In genomic region chr2:168127767-168128166, GRCm38 (mm10) we compare ENCODE assay signal across 8 mouse cellular contexts. TPM values are rescaled to one million over a fixed set of nuclear protein-coding genes. Genes with fewer than 3 reads are reported as not detected.
DNase-seq lines count a peak whose midpoint lies in the region; ATAC-seq and TF ChIP-seq lines count a peak whose summit lies in the region.

No protein-coding gene starts in this region.

- no peak for TF ChIP-seq EP300 in liver, postnatal 0 days (IDR thresholded peaks at IDR 0.05; ENCODE audit: low read depth)

- H3K4me3 ChIP-seq in heart, embryonic 15.5 days = no peak overlapping the region
- no peak overlapping the region for H3K4me3 ChIP-seq in forebrain, embryonic 14.5 days (ENCODE audit: low read depth, low read length)
- H3K4me3 ChIP-seq in liver, postnatal 0 days (ENCODE audit: low read depth, low read length) = no peak overlapping the region

- ATAC-seq in heart, embryonic 15.5 days (replicated peaks; ENCODE audit: insufficient number of reproducible peaks, insufficient read depth, low FRiP score, low read depth) = no peak
- ATAC-seq in forebrain, embryonic 14.5 days = 0 out of 2 replicates have a peak, but pooled peaks have one; percentile 27
- ATAC-seq in liver, postnatal 0 days = peak; percentile 46
- ATAC-seq in megakaryocyte-erythroid progenitor cell, adult 5-6 weeks (replicated peaks; ENCODE audit: low FRiP score, low TSS enrichment, poor library complexity, severe bottlenecking) = no peak

- H3K4me2 ChIP-seq in heart, embryonic 15.5 days = no peak overlapping the region
- H3K4me2 ChIP-seq in forebrain, embryonic 14.5 days (ENCODE audit: low read length) = no peak overlapping the region
- H3K4me2 ChIP-seq in liver, postnatal 0 days (ENCODE audit: low read depth, low read length) = no peak overlapping the region

- peak overlapping the region; percentile 51 for H3K27ac ChIP-seq in heart, embryonic 15.5 days
- H3K27ac ChIP-seq in forebrain, embryonic 14.5 days (ENCODE audit: low read depth, low read length) = no peak overlapping the region
- no peak overlapping the region for H3K27ac ChIP-seq in liver, postnatal 0 days (ENCODE audit: low read depth)

- H3K9me3 ChIP-seq in heart, embryonic 15.5 days (replicated peaks) = no peaks in the 10 kb centered on the region
- no peaks in the 10 kb centered on the region for H3K9me3 ChIP-seq in forebrain, embryonic 14.5 days (replicated peaks; ENCODE audit: control insufficient read depth, low read length)
- no peaks in the 10 kb centered on the region for H3K9me3 ChIP-seq in liver, postnatal 0 days (ENCODE audit: low read length)

- intact Hi-C loops in heart, postnatal 10 days (cut with DNase I) = loop anchor here (2.0 kb wide), 1 partner anchor 77 kb away; no protein-coding TSS in a partner anchor

- no peak overlapping the region for H3K9ac ChIP-seq in heart, embryonic 15.5 days
- H3K9ac ChIP-seq in forebrain, embryonic 14.5 days (ENCODE audit: low read length) = no peak overlapping the region; the same call in 1 of the 2 replicates
- H3K9ac ChIP-seq in liver, postnatal 0 days (replicated peaks) = no peak overlapping the region

- TF ChIP-seq CTCF in liver, postnatal 0 days (IDR thresholded peaks at IDR 0.05; ENCODE audit: low read depth) = no peak

- 82% methylated on average over 14 of the region's 14 CpGs for WGBS in heart, embryonic 15.5 days
- 76% methylated on average over 14 of the region's 14 CpGs for WGBS in forebrain, embryonic 14.5 days
- 74% methylated on average over 14 of the region's 14 CpGs for WGBS in liver, postnatal 0 days (ENCODE audit: insufficient replicate concordance)

- H3K27me3 ChIP-seq in heart, embryonic 15.5 days = no peaks in the 10 kb centered on the region
- H3K27me3 ChIP-seq in forebrain, embryonic 14.5 days (replicated peaks; ENCODE audit: control insufficient read depth, insufficient read depth, low read length) = no peaks in the 10 kb centered on the region
- H3K27me3 ChIP-seq in liver, postnatal 0 days (ENCODE audit: insufficient read depth, low read length) = no peaks in the 10 kb centered on the region

- H3K4me1 ChIP-seq in heart, embryonic 15.5 days (replicated peaks) = peaks cover 36% of the 10 kb centered on the region
- H3K4me1 ChIP-seq in forebrain, embryonic 14.5 days (ENCODE audit: control insufficient read depth, insufficient read depth, low read length) = no peaks in the 10 kb centered on the region
- H3K4me1 ChIP-seq in liver, postnatal 0 days (ENCODE audit: insufficient read depth) = 0 out of 2 replicates have a peak, but pooled peaks cover 6% of the 10 kb centered on the region

- no peaks in the 10 kb centered on the region for H3K36me3 ChIP-seq in heart, embryonic 15.5 days
- H3K36me3 ChIP-seq in forebrain, embryonic 14.5 days (ENCODE audit: control insufficient read depth, insufficient read depth, low read length) = no peaks in the 10 kb centered on the region
- no peaks in the 10 kb centered on the region for H3K36me3 ChIP-seq in liver, postnatal 0 days (replicated peaks; ENCODE audit: insufficient read depth, low read length)

- no peak for DNase-seq in heart, postnatal 10 days
- DNase-seq in R1 (ENCODE audit: low read depth, low spot score) = peak; percentile 49
- no peak for DNase-seq in forebrain, embryonic 14.5 days (ENCODE audit: low spot score)
- DNase-seq in liver, postnatal 0 days = no peak
- DNase-seq in thymus, postnatal 14 days = no peak
- no peak for DNase-seq in Muller cell, postnatal 12 days (ENCODE audit: inconsistent ontology term)

RNA-seq across cellular contexts. Expression of gene Pard6b, which starts 47.0 kb away (rescaled TPM):
- 5.3 and 7.1 TPM in 2 replicates for polyA plus RNA-seq in heart, embryonic 15.5 days (2015; fragmentation: Nextera tagmentation; extraction: Ambion mirVana)
- total RNA-seq in heart, postnatal 10 days (2021) = 1 to 10 TPM; 3.4 to 4.9 TPM
- 5.0 and 5.6 TPM in 2 replicates for polyA plus RNA-seq in forebrain, embryonic 14.5 days (2014; fragmentation: Nextera tagmentation; extraction: Ambion mirVana)
- polyA plus RNA-seq in liver, postnatal 0 days (2015; fragmentation: Nextera tagmentation; extraction: Ambion mirVana) = 2.3 and 2.7 TPM in 2 replicates
- total RNA-seq in megakaryocyte-erythroid progenitor cell, adult 5-6 weeks (2014; fragmentation: Nextera tagmentation) = 0.48 and 1.1 TPM in 2 replicates
- total RNA-seq in megakaryocyte-erythroid progenitor cell, adult 5-6 weeks (2017) = 1.6 and 3.8 TPM in 2 replicates

Comparison
In these comparisons a context has a peak if more than half of its experiments do, and no peak if none do; other contexts are left out.
1. ATAC-seq: peak in forebrain, embryonic 14.5 days (single experiment) and liver, postnatal 0 days (single experiment); none in heart, embryonic 15.5 days (single experiment) and megakaryocyte-erythroid progenitor cell, adult 5-6 weeks (single experiment).